Mouse (Mus musculus): Measurements from ENCODE around the gene Sdhc. TPM values are rescaled to one million over a fixed set of nuclear protein-coding genes. Genes with fewer than 3 reads are reported as not detected.
A peak's percentile ranks its signal among the peaks of the same experiment; 100 is the strongest.

Gene Sdhc
- polyA plus RNA-seq, 1 experiment from 2014 or later = 282 TPM

- Histone ChIP-seq H3K9me3 (replicated peaks; ENCODE audit: control insufficient read depth, low read length) (no peaks in the 10 kb centered on the region), H3K36me3 (ENCODE audit: control insufficient read depth, insufficient read depth, low read length) (no peaks in the 10 kb centered on the region), H3K9ac (ENCODE audit: low read length) (0 out of 2 replicates have a peak overlapping the region, but pooled peaks have one; percentile 0), H3K4me3 (replicated peaks; ENCODE audit: low read length) (peak overlapping the region; percentile 12; the same call in 1 of the 2 replicates), H3K4me1 (ENCODE audit: control insufficient read depth, insufficient read depth, low read length) (no peaks in the 10 kb centered on the region; the same call in 1 of the 2 replicates), H3K4me2 (ENCODE audit: low read depth, low read length) (peak overlapping the region; percentile 22; the same call in 1 of the 2 replicates), H3K27ac (ENCODE audit: low read length) (no peak overlapping the region), H3K27me3 (ENCODE audit: control insufficient read depth, insufficient read depth, low read length) (no peaks in the 10 kb centered on the region)
- peak; percentile 69; the same call in 1 of the 2 replicates for ATAC-seq (ENCODE audit: insufficient read depth, low FRiP score)
- 21% methylated on average over 7 of the region's 7 CpGs for WGBS
Observed at GRCm38 (mm10) chr1:171122932-171123331, 27.5 kb downstream of the Sdhc start.

- no peak for ATAC-seq (ENCODE audit: insufficient read depth, low FRiP score)
- Histone ChIP-seq H3K4me1 (ENCODE audit: control insufficient read depth, insufficient read depth, low read length) (no peaks in the 10 kb centered on the region; the same call in 1 of the 2 replicates), H3K36me3 (ENCODE audit: control insufficient read depth, insufficient read depth, low read length) (no peaks in the 10 kb centered on the region), H3K9me3 (replicated peaks; ENCODE audit: control insufficient read depth, low read length) (no peaks in the 10 kb centered on the region), H3K4me2 (ENCODE audit: low read depth, low read length) (no peak overlapping the region), H3K27ac (ENCODE audit: low read length) (no peak overlapping the region), H3K27me3 (ENCODE audit: control insufficient read depth, insufficient read depth, low read length) (no peaks in the 10 kb centered on the region), H3K4me3 (replicated peaks; ENCODE audit: low read length) (no peak overlapping the region), H3K9ac (ENCODE audit: low read length) (no peak overlapping the region)
- WGBS = 37% methylated on average over 5 of the region's 5 CpGs
Observed at GRCm38 (mm10) chr1:171121839-171122238, 28.6 kb downstream of the Sdhc start.

- no peak for ATAC-seq (ENCODE audit: insufficient read depth, low FRiP score)
- Histone ChIP-seq H3K4me2 (ENCODE audit: low read depth, low read length) (no peak overlapping the region), H3K9me3 (replicated peaks; ENCODE audit: control insufficient read depth, low read length) (no peaks in the 10 kb centered on the region), H3K4me1 (ENCODE audit: control insufficient read depth, insufficient read depth, low read length) (no peaks in the 10 kb centered on the region; the same call in 1 of the 2 replicates), H3K27me3 (ENCODE audit: control insufficient read depth, insufficient read depth, low read length) (no peaks in the 10 kb centered on the region), H3K4me3 (replicated peaks; ENCODE audit: low read length) (no peak overlapping the region), H3K27ac (ENCODE audit: low read length) (no peak overlapping the region), H3K9ac (ENCODE audit: low read length) (no peak overlapping the region), H3K36me3 (ENCODE audit: control insufficient read depth, insufficient read depth, low read length) (no peaks in the 10 kb centered on the region)
- WGBS = 33% methylated on average over 3 of the region's 3 CpGs
Observed at GRCm38 (mm10) chr1:171120893-171121292, 29.5 kb downstream of the Sdhc start.

GRCm38 (mm10) chr1:171119405-171119804 is 31.0 kb downstream of the Sdhc start:
- ATAC-seq (ENCODE audit: insufficient read depth, low FRiP score) = no peak
- no peak overlapping the region for H3K4me3 ChIP-seq (replicated peaks; ENCODE audit: low read length)
- no peaks in the 10 kb centered on the region for H3K9me3 ChIP-seq (replicated peaks; ENCODE audit: control insufficient read depth, low read length)
- no peaks in the 10 kb centered on the region for H3K36me3 ChIP-seq (ENCODE audit: control insufficient read depth, insufficient read depth, low read length)
- WGBS = 85% methylated on average over 14 of the region's 14 CpGs
- H3K4me2 ChIP-seq (ENCODE audit: low read depth, low read length) = no peak overlapping the region
- no peaks in the 10 kb centered on the region; the same call in 1 of the 2 replicates for H3K4me1 ChIP-seq (ENCODE audit: control insufficient read depth, insufficient read depth, low read length)
- H3K27me3 ChIP-seq (ENCODE audit: control insufficient read depth, insufficient read depth, low read length) = no peaks in the 10 kb centered on the region
- H3K27ac ChIP-seq (ENCODE audit: low read length) = no peak overlapping the region
- no peak overlapping the region for H3K9ac ChIP-seq (ENCODE audit: low read length)

- H3K27me3 ChIP-seq (ENCODE audit: control insufficient read depth, insufficient read depth, low read length) = no peaks in the 10 kb centered on the region
- H3K4me2 ChIP-seq (ENCODE audit: low read depth, low read length) = no peak overlapping the region
- H3K9me3 ChIP-seq (replicated peaks; ENCODE audit: control insufficient read depth, low read length) = no peaks in the 10 kb centered on the region
- H3K9ac ChIP-seq (ENCODE audit: low read length) = no peak overlapping the region
- no peaks in the 10 kb centered on the region; the same call in 1 of the 2 replicates for H3K4me1 ChIP-seq (ENCODE audit: control insufficient read depth, insufficient read depth, low read length)
- 83% methylated on average over 5 of the region's 5 CpGs for WGBS
- H3K36me3 ChIP-seq (ENCODE audit: control insufficient read depth, insufficient read depth, low read length) = no peaks in the 10 kb centered on the region
- ATAC-seq (ENCODE audit: insufficient read depth, low FRiP score) = no peak
- H3K4me3 ChIP-seq (replicated peaks; ENCODE audit: low read length) = no peak overlapping the region
- no peak overlapping the region for H3K27ac ChIP-seq (ENCODE audit: low read length)
Observed at GRCm38 (mm10) chr1:171118996-171119395, 31.4 kb downstream of the Sdhc start.

- WGBS = 8% methylated on average over 4 of the region's 4 CpGs
- Histone ChIP-seq H3K9ac (ENCODE audit: low read length) (no peak overlapping the region), H3K4me1 (ENCODE audit: control insufficient read depth, insufficient read depth, low read length) (no peaks in the 10 kb centered on the region; the same call in 1 of the 2 replicates), H3K27me3 (ENCODE audit: control insufficient read depth, insufficient read depth, low read length) (no peaks in the 10 kb centered on the region), H3K27ac (ENCODE audit: low read length) (no peak overlapping the region), H3K36me3 (ENCODE audit: control insufficient read depth, insufficient read depth, low read length) (no peaks in the 10 kb centered on the region), H3K4me3 (replicated peaks; ENCODE audit: low read length) (no peak overlapping the region), H3K4me2 (ENCODE audit: low read depth, low read length) (no peak overlapping the region), H3K9me3 (replicated peaks; ENCODE audit: control insufficient read depth, low read length) (no peaks in the 10 kb centered on the region)
- ATAC-seq (ENCODE audit: insufficient read depth, low FRiP score) = no peak
Observed at GRCm38 (mm10) chr1:171118269-171118684, 32.1 kb downstream of the Sdhc start.

GRCm38 (mm10) chr1:171116280-171116679 is 34.1 kb downstream of the Sdhc start:
- no peaks in the 10 kb centered on the region for H3K36me3 ChIP-seq (ENCODE audit: control insufficient read depth, insufficient read depth, low read length)
- no peaks in the 10 kb centered on the region for H3K27me3 ChIP-seq (ENCODE audit: control insufficient read depth, insufficient read depth, low read length)
- H3K9ac ChIP-seq (ENCODE audit: low read length) = no peak overlapping the region
- no peak overlapping the region for H3K27ac ChIP-seq (ENCODE audit: low read length)
- no peaks in the 10 kb centered on the region for H3K4me1 ChIP-seq (ENCODE audit: control insufficient read depth, insufficient read depth, low read length)
- H3K9me3 ChIP-seq (replicated peaks; ENCODE audit: control insufficient read depth, low read length) = no peaks in the 10 kb centered on the region
- ATAC-seq (ENCODE audit: insufficient read depth, low FRiP score) = no peak
- H3K4me3 ChIP-seq (replicated peaks; ENCODE audit: low read length) = no peak overlapping the region
- WGBS = 53% methylated on average over 4 of the region's 4 CpGs
- H3K4me2 ChIP-seq (ENCODE audit: low read depth, low read length) = no peak overlapping the region

- Histone ChIP-seq H3K9me3 (replicated peaks; ENCODE audit: control insufficient read depth, low read length) (no peaks in the 10 kb centered on the region), H3K27ac (ENCODE audit: low read length) (peak within 1 kb of the TSS; percentile 87), H3K4me2 (ENCODE audit: low read depth, low read length) (peak within 1 kb of the TSS; percentile 49), H3K27me3 (ENCODE audit: control insufficient read depth, insufficient read depth, low read length) (no peaks in the 10 kb centered on the region), H3K9ac (ENCODE audit: low read length) (peak within 1 kb of the TSS; percentile 79), H3K4me1 (ENCODE audit: control insufficient read depth, insufficient read depth, low read length) (0 out of 2 replicates have a peak, but pooled peaks cover 5% of the 10 kb centered on the region), H3K36me3 (ENCODE audit: control insufficient read depth, insufficient read depth, low read length) (no peaks in the 10 kb centered on the region), H3K4me3 (replicated peaks; ENCODE audit: low read length) (peak within 1 kb of the TSS; percentile 55)
- 1% methylated on average over 24 of the region's 24 CpGs for WGBS
- ATAC-seq (ENCODE audit: insufficient read depth, low FRiP score) = peak; percentile 55; the same call in 1 of the 2 replicates
Observed at GRCm38 (mm10) chr1:171113873-171114299, 36.5 kb downstream of the Sdhc start, which contains the start of gene Cfap126. Cfap126 (plus strand) TSS chr1:171113918.

- no peak for ATAC-seq (ENCODE audit: insufficient read depth, low FRiP score)
- H3K9me3 ChIP-seq (replicated peaks; ENCODE audit: control insufficient read depth, low read length) = no peaks in the 10 kb centered on the region
- no peak overlapping the region for H3K4me3 ChIP-seq (replicated peaks; ENCODE audit: low read length)
- 73% methylated on average over 4 of the region's 4 CpGs for WGBS
- H3K27me3 ChIP-seq (ENCODE audit: control insufficient read depth, insufficient read depth, low read length) = no peaks in the 10 kb centered on the region
- no peak overlapping the region for H3K27ac ChIP-seq (ENCODE audit: low read length)
- no peaks in the 10 kb centered on the region for H3K36me3 ChIP-seq (ENCODE audit: control insufficient read depth, insufficient read depth, low read length)
- peak overlapping the region; percentile 49; the same call in 1 of the 2 replicates for H3K4me2 ChIP-seq (ENCODE audit: low read depth, low read length)
- H3K9ac ChIP-seq (ENCODE audit: low read length) = no peak overlapping the region; the same call in 1 of the 2 replicates
- 0 out of 2 replicates have a peak, but pooled peaks cover 5% of the 10 kb centered on the region for H3K4me1 ChIP-seq (ENCODE audit: control insufficient read depth, insufficient read depth, low read length)
Observed at GRCm38 (mm10) chr1:171112986-171113385, 37.4 kb downstream of the Sdhc start.

Data from stomach, embryonic 16.5 days (tissue).